Mouse (Mus musculus) embryonic fibroblast, embryonic 13.5 days (primary cell): ENCODE data around the gene Klhl26. TPM values are rescaled to one million over a fixed set of nuclear protein-coding genes. Genes with fewer than 3 reads are reported as not detected.

Source experiments
- H3K27ac ChIP-seq: 2 replicates; pipeline ENCODE4 v1.5.1; 2012; ENCODE audit warnings: low read length, control low read depth, inconsistent platforms; ENCODE audit not compliant: insufficient read depth
- H3K4me1 ChIP-seq: 2 replicates; pipeline ENCODE4 v1.6.1; 2011; ENCODE audit warnings: low read length; ENCODE audit not compliant: control insufficient read depth, insufficient read depth
- H3K4me3 ChIP-seq: 2 replicates; pipeline ENCODE4 v1.5.1; 2011; ENCODE audit warnings: mild to moderate bottlenecking, control low read depth, low read length; ENCODE audit not compliant: insufficient read depth
- CTCF ChIP-seq: IDR thresholded peaks from 2 replicates; pipeline ENCODE4 v1.5.1; 2011; ENCODE audit warnings: mild to moderate bottlenecking, control low read depth, low read length, moderate library complexity, borderline replicate concordance; ENCODE audit not compliant: insufficient read depth
- POLR2A ChIP-seq: IDR thresholded peaks from 2 replicates; pipeline ENCODE4 v1.6.1; 2011; ENCODE audit warnings: low read depth, mild to moderate bottlenecking, control low read depth, low read length, moderate library complexity
- polyA plus RNA-seq: library from polyadenylated mRNA; stranded (reverse); fragments of >200 nt; gene quantifications from 2 replicates; pipeline ENCODE4 v1.2.4, GENCODE M21; 2011; ENCODE audit warnings: low read depth; ENCODE audit not compliant: missing spikeins, insufficient read length

The Klhl26 gene
- polyA plus RNA-seq, 1 experiment, result 21.4 TPM

GRCm38 (mm10) chr8:70501820-70502529, 25.2 kb upstream of the Klhl26 start:
- Histone ChIP-seq H3K27ac (no peak overlapping the region), H3K4me3 (no peak overlapping the region), H3K4me1 (peaks cover 8% of the 10 kb centered on the region; the same call in 1 of the 2 replicates)
- TF ChIP-seq POLR2A, result no peak
- TF ChIP-seq CTCF, result no peak

- TF ChIP-seq CTCF, result no peak
- no peak for TF ChIP-seq POLR2A
- Histone ChIP-seq H3K27ac (no peak overlapping the region), H3K4me1 (peaks cover 8% of the 10 kb centered on the region; the same call in 1 of the 2 replicates), H3K4me3 (no peak overlapping the region)
Observed at GRCm38 (mm10) chr8:70500386-70501301, 23.9 kb upstream of the Klhl26 start.

- Histone ChIP-seq H3K4me1 (no peaks in the 10 kb centered on the region), H3K27ac (0 out of 2 replicates have a peak overlapping the region, but pooled peaks have one; percentile 35), H3K4me3 (no peak overlapping the region)
- TF ChIP-seq CTCF, result no peak
- 0 out of 2 replicates have a peak, but pooled peaks have one; percentile 26 for TF ChIP-seq POLR2A
Observed at GRCm38 (mm10) chr8:70495771-70496062, 18.9 kb upstream of the Klhl26 start.

- Histone ChIP-seq H3K4me1 (no peaks in the 10 kb centered on the region), H3K27ac (peak overlapping the region; percentile 75), H3K4me3 (peak overlapping the region; percentile 41)
- TF ChIP-seq POLR2A, result 0 out of 2 replicates have a peak, but pooled peaks have one; percentile 6
- TF ChIP-seq CTCF, result no peak
Observed at GRCm38 (mm10) chr8:70495001-70495770, 18.4 kb upstream of the Klhl26 start.

- TF ChIP-seq POLR2A, result no peak
- TF ChIP-seq CTCF, result no peak
- Histone ChIP-seq H3K4me3 (peak overlapping the region; percentile 41), H3K4me1 (no peaks in the 10 kb centered on the region), H3K27ac (peak overlapping the region; percentile 75)
Observed at GRCm38 (mm10) chr8:70494416-70494945, 17.7 kb upstream of the Klhl26 start.

GRCm38 (mm10) chr8:70493692-70494415, 17.1 kb upstream of the Klhl26 start:
- TF ChIP-seq POLR2A (peak; percentile 56), CTCF (no peak)
- Histone ChIP-seq H3K4me3 (peak overlapping the region; percentile 41), H3K4me1 (peaks cover 3% of the 10 kb centered on the region), H3K27ac (peak overlapping the region; percentile 75)

GRCm38 (mm10) chr8:70492664-70493640, 16.2 kb upstream of the Klhl26 start, which contains the start of gene Crlf1:
Gene Crlf1, plus strand, starts transcription at chr8:70493158.
- peak within 1 kb of the TSS; percentile 75 for H3K27ac ChIP-seq
- TF ChIP-seq CTCF (no peak), POLR2A (peak; percentile 63)
- peak within 1 kb of the TSS; percentile 41 for H3K4me3 ChIP-seq
- H3K4me1 ChIP-seq, result peaks cover 6% of the 10 kb centered on the region

GRCm38 (mm10) chr8:70490880-70491495, 14.2 kb upstream of the Klhl26 start:
- H3K4me3 ChIP-seq, result no peak overlapping the region
- TF ChIP-seq CTCF, result no peak
- TF ChIP-seq POLR2A, result peak; percentile 32; the same call in 1 of the 2 replicates
- H3K4me1 ChIP-seq, result peaks cover 6% of the 10 kb centered on the region
- no peak overlapping the region for H3K27ac ChIP-seq
